Mouse (Mus musculus) MEL (cell line): ENCODE measurements around the gene Tmem255b.

Experiments used
- CHD2 ChIP-seq: IDR thresholded peaks from 2 replicates; pipeline ENCODE4 v1.6.1; 2011; ENCODE audit warnings: low read length, improper control_type of control experiment
- CTCF ChIP-seq, 3 experiments: IDR thresholded peaks in 2 of 3; conservative IDR thresholded peaks in 1 of 3; 2 replicates each; pipeline ENCODE4 v1.5.1; 2011 to 2012; ENCODE audit warnings: low read length in 3 of 3, low read depth in 2 of 3, mild to moderate bottlenecking in 2 of 3, improper control_type of control experiment in 1 of 3, inconsistent platforms in 1 of 3, mixed read lengths in 1 of 3, moderate library complexity in 1 of 3; ENCODE audit not compliant: control insufficient read depth in 1 of 3, insufficient read depth in 1 of 3, poor library complexity in 1 of 3, severe bottlenecking in 1 of 3
- E2F4 ChIP-seq: IDR thresholded peaks from 2 replicates; pipeline ENCODE4 v1.6.1; 2011; ENCODE audit warnings: low read depth, low read length, improper control_type of control experiment, borderline replicate concordance
- EP300 ChIP-seq, 2 experiments: IDR thresholded peaks; 2 replicates each; pipeline ENCODE4 v1.6.1; 2011; ENCODE audit warnings: improper control_type of control experiment in 2 of 2, low read length in 2 of 2, low read depth in 1 of 2, mild to moderate bottlenecking in 1 of 2
- GABPA ChIP-seq: IDR thresholded peaks from 2 replicates; pipeline ENCODE4 v1.6.1; 2012; ENCODE audit warnings: low read depth, mild to moderate bottlenecking, inconsistent platforms, low read length, improper control_type of control experiment, moderate library complexity
- HCFC1 ChIP-seq: IDR thresholded peaks from 2 replicates; pipeline ENCODE4 v1.6.1; 2012; ENCODE audit warnings: low read depth, mild to moderate bottlenecking, inconsistent platforms, low read length, improper control_type of control experiment, moderate library complexity
- POLR2A ChIP-seq, 2 experiments: IDR thresholded peaks; 2 replicates each; pipeline ENCODE4 v1.6.1; 2011 to 2012; ENCODE audit warnings: low read length in 2 of 2, mild to moderate bottlenecking in 2 of 2, control low read depth in 1 of 2, improper control_type of control experiment in 1 of 2, low read depth in 1 of 2, moderate library complexity in 1 of 2; ENCODE audit not compliant: control insufficient read depth in 1 of 2, insufficient read depth in 1 of 2, poor library complexity in 1 of 2
- RAD21 ChIP-seq: IDR thresholded peaks from 2 replicates; pipeline ENCODE4 v1.6.1; 2011; ENCODE audit warnings: mild to moderate bottlenecking, low read depth, low read length, improper control_type of control experiment
- USF1 ChIP-seq: IDR thresholded peaks from 2 replicates; pipeline ENCODE4 v1.6.1; 2014; ENCODE audit warnings: low read depth, mild to moderate bottlenecking, inconsistent platforms, low read length, improper control_type of control experiment, moderate library complexity
- ZC3H11A ChIP-seq: IDR thresholded peaks from 2 replicates; pipeline ENCODE4 v1.6.1; 2012; ENCODE audit warnings: low read depth, mild to moderate bottlenecking, inconsistent platforms, low read length, improper control_type of control experiment
- ZMIZ1 ChIP-seq: IDR thresholded peaks from 2 replicates; pipeline ENCODE4 v1.6.1; 2012; ENCODE audit warnings: low read depth, mild to moderate bottlenecking, inconsistent platforms, low read length, improper control_type of control experiment, moderate library complexity

DNA sequence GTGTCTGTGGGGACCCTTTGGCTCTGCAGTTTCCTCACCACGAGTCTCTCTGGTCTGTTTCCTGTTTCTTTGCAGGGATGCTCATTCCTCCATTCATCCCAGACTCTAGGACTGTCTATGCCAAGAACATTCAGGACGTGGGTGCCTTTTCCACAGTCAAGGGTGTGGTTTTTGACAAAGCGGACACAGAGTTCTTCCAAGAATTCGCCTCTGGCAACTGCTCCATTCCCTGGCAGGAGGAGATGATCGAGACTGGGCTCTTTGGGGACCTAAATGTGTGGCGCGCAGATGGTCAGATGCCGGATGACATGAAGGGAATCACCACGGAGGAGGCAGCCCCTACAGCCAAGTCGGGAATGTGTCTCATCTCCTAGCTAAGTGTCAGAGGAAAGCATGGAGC is 19.1 kb upstream of the Tmem255b start:
- TF ChIP-seq RAD21: no peak
- no peak for TF ChIP-seq CTCF (IDR thresholded peaks at IDR 0.05 in 2 of 3, conservative IDR thresholded peaks at IDR 0.05 in 1 of 3; ENCODE audit: control insufficient read depth in 1 of 3, insufficient read depth in 1 of 3, low read depth in 2 of 3, low read length in 3 of 3, poor library complexity in 1 of 3, severe bottlenecking in 1 of 3)
- TF ChIP-seq POLR2A (IDR thresholded peaks at IDR 0.05; ENCODE audit: control insufficient read depth in 1 of 2, insufficient read depth in 1 of 2, low read depth in 1 of 2, low read length in 2 of 2, poor library complexity in 1 of 2): no peak
- TF ChIP-seq ZMIZ1: no peak
- TF ChIP-seq GABPA: no peak
- TF ChIP-seq E2F4: no peak
- TF ChIP-seq CHD2: no peak
- TF ChIP-seq EP300 (IDR thresholded peaks at IDR 0.05; ENCODE audit: low read depth in 1 of 2, low read length in 2 of 2): no peak
- TF ChIP-seq USF1: no peak
- TF ChIP-seq HCFC1: no peak
- no peak for TF ChIP-seq ZC3H11A
